Mouse (Mus musculus): Measurements from ENCODE around the gene Hnf4a.
"Not testable (repeated sequence)": the region's sequence is repeated elsewhere in the genome, so short reads cannot be mapped to it uniquely, and the experiment has no call there.

The Hnf4a gene

DNA sequence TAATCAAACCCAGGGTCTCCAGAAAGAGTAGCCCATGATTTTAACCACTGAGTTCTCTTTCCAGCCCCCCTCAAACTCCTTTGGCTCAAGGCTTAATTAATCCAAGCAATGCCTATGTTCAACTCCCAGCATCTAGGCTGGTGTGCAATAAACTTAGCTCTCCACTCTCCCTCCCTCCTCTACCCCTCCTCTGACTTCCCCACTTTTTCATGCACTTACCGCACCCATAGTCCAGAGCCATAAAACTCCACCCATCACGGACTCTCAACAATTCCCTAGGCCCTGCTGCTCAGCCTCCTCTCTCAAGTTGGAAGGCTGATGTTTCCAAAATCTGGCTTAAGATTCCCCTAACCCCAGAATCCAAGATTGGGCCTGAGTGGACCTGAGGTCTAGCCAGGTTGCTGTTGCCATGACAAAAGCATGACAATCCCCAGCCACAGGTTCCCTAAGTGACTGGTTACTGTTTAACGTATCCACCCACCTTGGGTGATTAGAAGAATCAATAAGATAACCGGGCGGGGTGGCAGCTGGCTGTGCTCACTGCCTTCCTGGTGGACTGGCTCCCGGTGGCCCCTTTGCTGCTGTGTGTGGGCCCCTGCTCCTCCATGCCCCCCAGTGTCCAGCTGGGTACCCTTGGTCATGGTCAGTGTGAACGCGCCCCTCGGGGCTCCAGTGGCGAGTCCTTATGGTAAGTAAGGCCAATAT lies at the start of gene Hnf4a:
Hnf4a (plus strand) TSS at position 509 of the 705 bp plus-strand sequence.
- no peak for DNase-seq (ENCODE audit: inconsistent ontology term)

DNA sequence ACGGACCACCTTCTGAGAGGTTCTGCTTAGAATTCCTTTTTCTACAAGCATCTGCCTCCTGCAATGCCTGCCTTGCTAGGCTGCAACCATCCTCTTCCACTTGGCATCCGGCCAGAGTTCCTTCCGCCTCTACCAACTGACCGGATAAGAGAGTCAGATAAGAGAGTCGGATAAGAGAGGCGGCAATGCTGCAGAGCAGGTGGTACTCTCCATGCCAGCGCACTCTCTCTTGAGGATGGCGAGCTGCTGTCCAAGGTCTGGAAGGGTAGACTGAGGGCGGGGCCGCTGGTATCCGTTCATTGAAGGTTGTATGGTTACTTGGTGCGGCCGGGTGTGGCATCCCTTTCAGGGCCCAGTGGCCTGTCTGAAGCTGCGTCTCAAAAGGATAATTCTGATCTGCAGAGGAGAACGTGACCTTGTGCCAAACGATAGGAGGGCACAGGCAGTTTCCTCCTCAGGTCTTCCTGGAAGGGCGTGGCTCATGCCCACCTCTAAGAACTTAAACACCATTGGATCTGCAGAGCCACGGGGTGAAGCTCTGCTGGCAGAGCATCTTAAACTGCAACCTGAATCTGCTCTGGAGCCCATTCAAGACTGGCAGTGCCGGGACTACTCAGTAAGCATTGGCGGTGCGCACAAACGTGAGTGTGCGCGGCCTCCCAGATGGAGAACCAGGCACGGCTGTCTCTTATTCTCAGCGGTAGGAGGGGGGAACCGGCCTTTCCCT lies 47.9 kb upstream of the Hnf4a start:
- DNase-seq (ENCODE audit: inconsistent ontology term) = no peak

DNA sequence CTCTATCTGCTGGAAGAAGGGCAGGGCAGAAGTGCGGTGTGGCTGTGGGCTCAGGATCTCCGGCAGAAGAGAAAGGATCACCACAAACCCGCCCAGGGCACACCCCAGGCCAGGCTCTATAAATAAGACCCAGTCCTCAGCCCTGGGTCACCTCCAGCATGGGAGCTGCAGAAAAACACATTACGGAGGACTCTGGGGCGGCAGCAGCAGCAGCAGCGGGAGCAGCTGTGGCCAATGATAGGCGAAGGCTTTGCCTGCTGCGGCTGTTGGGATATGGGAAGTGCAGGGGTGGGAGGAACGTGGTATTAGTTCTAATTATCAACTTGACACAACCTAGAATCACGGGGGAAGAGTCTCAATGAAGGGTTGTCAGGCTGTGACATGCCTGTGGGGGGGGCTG lies 47.2 kb upstream of the Hnf4a start:
- DNase-seq (ENCODE audit: inconsistent ontology term) = no peak

DNA sequence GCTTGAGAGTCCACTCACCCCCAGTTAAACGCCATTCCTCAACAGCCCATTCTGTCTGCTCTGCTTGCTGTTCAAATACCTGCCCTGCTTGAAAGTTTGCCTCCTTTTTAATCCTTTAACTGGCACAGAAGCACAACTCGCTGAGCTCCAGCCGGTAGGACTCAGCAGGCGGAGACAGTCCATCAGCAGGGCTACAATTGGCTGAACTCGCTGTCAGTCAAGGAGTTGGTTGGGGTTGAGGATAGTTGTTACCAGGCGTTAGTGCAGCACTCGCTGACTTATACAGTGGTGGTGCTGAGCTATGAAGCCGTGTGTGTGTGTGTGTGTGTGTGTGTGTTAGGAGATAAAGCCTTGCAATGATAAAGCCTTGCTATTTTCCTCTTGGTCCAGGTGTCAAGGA lies 46.0 kb upstream of the Hnf4a start:
- DNase-seq (ENCODE audit: inconsistent ontology term) = no peak

DNA sequence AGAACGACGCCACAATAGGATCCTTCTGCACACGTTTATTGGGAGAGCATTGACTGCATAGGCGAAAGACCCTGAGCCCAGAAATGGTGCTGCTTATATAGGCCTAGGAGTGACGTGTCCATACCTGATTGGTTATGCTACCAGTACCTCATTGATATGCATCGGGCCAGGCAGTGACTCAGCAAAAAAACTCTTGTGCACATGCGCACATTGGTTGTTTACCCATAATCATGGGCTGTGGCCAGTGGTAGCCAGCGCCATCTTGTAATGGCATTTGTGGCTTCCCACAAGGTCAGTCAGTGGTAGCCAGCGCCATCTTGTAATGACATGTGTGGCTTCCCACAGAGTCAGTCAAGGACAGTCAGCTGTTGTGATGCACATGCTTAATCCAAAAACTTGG lies 45.3 kb upstream of the Hnf4a start:
- not testable (repeated sequence) for DNase-seq (ENCODE audit: inconsistent ontology term)

DNA sequence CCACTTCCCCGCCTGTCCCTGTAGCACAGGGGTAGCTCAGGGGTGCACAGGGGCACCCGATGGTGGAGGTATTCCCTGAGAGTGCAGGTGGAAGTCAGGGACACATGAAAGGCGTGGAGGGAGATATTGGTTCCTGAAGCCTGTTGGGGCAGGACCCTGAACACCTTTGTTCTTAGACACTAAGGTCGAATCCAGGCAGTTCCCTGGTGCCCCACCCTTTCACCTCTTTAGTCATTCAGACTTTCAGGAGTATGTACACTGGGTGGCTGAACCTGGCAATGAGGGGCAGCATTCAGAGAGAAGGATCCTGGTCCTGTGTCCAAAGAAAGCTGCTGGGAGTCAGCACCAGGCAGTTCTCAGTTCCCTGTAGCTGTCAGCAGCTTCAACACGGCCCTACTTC lies 44.2 kb upstream of the Hnf4a start:
- DNase-seq (ENCODE audit: inconsistent ontology term) = no peak

DNA sequence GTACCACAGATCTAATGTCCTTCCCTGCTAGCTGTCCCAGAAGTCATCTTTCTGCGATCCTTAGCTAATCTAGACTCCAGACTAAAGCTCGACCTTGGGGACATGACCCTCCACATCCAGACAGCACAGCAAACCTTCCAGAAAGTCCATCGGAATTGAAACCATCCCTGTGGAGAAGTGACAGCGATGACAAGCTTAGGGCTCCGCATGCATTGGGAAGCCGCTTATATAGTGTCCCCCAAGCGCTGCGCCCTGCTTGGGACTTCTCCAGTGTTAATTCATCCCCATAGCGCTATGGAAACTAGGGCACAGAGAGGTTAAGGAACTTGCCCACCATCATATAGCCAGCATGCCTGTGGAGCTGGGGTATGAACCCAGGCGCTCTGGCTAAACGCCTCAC lies 43.8 kb upstream of the Hnf4a start:
- no peak for DNase-seq (ENCODE audit: inconsistent ontology term)

DNA sequence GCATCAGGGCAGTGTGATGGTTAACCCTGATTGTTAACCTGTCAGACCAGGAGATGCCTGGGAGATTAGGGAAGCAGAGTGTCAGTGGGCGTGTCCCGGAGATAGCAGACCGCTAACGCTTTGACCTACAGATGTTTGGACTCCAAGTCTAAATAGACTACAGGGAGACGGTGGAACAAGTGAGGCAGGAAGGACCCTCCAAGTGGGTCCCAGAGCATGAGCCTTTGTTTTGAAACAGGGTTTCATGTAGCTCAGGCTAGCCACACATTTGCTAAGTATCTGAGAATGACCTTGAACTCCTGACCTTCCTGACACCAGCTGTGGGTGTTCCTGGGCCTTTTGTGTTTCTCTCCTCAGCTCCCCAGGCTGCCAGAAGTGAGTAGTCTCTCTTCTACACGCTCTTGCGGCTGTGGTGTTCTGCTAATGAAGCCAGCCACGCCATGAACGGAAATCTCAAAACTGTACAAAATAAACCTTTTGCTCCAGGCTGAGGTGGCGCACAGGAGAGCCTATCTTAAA lies 43.3 kb upstream of the Hnf4a start:
- DNase-seq (ENCODE audit: inconsistent ontology term) = no peak

DNA sequence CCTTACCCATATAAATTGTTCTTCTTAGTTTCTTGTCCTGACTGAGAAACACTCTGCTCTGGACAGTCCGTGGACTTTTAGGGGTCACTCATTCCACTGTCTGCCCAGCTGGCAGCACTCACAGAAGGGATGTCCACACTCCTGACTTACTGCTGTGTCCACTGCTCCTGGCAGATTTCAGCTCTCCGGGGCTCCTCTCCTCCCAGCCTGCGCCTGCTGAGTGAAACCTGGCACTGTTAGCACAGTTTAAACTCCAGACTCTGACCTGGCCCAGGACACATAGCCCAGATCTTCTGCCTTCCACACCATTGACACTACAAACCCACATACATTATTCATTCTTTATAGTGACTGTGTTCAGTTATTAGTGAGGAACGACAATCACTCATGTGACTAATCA lies 42.6 kb upstream of the Hnf4a start:
- DNase-seq (ENCODE audit: inconsistent ontology term) = no peak

DNA sequence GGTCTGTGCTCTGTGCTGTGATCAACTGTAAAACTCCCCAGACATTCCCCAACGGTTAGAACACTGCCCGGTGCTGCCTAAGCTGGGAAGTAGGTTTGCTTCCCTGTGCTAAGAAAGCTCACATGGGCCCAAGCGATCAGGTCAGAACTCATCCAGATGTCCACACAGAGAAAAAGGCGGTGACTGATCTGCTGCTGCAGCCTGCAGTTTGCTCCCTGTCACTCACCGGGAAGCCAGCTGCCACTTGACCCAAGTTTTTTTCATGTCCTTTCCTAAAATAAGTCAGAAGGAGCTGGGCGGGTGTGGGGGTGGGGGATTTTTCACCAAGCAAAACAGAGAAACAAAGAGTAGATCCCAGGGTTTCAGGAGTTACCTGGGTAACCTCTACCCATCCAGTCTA lies 42.0 kb upstream of the Hnf4a start:
- DNase-seq (ENCODE audit: inconsistent ontology term) = no peak

DNA sequence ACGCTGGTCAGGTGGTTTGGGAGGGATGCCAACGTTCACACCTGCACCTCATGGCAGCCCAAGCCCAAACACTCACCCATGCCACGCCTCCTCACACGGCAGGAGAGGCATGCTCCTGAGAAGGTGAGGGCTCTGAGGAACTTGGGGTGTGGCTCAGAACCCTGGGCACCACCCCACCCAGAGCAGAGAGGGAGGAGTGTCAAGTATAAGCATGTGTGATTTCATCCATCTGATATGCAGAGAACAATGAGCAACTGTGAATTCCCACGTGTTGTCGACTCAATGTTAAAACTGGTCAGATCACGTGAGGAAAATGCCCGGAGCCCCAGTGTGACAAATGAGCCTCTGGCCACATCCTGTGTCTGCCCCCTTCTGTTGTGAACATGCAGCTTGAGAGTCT lies 39.8 kb upstream of the Hnf4a start:
- no peak for DNase-seq (ENCODE audit: inconsistent ontology term)

DNA sequence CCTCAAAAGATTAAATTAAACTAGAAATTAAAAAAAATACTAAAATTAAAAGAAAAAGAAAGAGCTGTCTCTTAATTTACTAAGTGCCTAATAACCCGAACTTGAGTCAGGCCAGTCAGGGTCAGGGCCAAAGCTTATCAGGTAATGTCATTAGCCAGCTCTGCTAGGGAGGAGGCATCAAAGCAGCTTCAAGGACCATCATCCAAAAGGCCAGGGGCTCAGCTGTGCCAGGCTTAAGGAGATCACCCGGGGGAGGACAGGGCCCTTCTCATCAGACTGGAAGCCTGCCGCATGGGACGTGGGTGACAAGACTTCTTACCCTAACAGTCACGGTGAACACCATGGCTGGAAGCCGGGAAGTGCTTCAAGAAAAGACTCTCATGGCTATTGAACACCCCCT lies 39.0 kb upstream of the Hnf4a start:
- DNase-seq (ENCODE audit: inconsistent ontology term) = no peak

DNA sequence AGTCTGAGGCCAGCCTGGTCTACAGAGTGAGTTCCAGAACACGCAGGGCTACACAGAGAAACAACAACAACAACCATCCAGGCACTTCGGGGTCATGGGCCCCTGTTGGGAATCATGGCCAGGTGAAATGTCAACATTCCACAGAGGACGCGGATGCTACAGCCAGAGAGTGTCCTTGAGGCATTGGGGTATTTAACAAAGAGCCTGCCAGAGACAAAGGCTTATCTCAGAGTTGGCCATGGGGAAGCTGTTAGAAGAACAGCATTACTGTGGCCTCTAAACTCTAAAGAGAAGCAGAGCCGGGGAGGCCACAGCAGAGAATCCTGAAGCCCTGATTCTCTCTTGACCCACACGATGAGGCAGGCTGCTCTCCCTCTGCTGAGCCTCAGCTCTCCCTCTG lies 37.7 kb upstream of the Hnf4a start:
- DNase-seq (ENCODE audit: inconsistent ontology term) = no peak

DNA sequence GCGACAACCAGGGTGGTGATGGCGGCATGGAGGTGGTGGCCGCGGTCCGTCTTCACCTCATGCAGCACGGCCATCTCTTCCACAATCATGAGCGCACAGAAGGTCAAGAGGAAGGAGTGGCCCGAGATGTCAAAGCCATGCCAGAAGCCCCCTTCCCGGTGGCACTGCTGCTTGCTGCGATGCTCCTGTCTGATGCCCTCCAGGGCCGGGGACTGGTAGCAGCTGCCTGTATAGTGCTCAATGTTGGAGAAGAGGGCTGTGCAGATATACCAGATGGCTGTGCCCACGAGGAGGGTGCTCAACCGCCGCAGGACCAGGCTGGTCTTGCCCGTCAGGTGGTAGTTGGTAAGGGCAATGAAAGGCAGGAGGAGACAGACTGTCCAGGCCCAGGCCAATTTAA lies 36.9 kb upstream of the Hnf4a start:
- DNase-seq (ENCODE audit: inconsistent ontology term) = no peak

DNA sequence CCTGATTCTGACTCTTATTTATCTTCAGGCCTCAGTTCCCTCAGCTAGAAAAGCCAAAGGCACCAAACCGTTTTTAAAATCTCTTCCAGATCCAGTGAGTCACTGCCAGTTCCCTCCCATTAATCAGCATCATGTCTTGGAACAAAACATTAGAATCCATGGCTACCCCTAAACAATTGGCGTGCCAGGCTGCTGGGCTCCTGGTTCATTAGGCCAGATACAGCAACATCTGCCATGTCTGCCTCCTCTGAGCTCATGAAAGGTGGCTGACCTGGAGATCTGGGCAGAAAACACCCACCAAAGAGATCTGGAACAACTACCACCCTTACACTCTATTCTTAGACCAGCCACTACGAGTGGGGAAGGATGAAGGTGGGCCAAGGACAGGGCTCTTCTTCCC lies 35.5 kb upstream of the Hnf4a start:
- DNase-seq (ENCODE audit: inconsistent ontology term) = peak; percentile 55

DNA sequence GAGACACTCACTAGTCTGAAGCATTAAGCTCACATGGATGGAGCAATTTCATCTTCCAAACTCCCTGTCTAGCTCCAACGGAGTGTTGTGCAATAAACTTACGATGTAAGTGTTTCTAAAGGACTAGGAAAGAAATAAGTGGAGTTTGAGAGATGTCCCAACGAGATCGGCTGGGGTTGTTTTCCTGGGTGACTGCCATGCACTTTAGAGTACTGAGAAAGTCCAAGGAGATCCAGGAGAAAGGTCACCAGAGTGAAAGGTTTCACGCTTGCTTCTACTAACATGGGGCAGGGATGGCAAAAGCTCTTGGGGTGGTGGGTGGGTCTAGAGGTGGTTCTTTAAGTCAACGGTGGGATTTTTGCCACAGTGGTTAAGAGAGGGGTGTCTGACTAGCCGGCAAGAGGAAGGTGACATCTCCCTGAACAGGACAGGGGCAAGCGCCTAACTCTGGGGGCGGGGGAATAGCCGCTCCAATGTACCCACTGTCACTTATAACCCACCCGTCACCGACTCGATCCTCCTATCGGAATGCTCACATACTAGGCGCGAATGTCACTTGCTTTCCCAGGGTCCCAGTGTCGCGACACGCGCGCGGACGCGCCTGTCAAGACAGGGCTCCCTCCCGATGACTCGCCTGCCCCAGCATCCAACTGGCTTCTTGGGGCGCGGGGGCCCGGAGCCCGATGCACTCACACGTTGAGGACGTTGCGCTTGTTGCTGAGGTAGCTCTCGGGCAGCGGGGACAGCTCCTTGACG lies 34.7 kb upstream of the Hnf4a start:
- DNase-seq (ENCODE audit: inconsistent ontology term) = peak; percentile 17

DNA sequence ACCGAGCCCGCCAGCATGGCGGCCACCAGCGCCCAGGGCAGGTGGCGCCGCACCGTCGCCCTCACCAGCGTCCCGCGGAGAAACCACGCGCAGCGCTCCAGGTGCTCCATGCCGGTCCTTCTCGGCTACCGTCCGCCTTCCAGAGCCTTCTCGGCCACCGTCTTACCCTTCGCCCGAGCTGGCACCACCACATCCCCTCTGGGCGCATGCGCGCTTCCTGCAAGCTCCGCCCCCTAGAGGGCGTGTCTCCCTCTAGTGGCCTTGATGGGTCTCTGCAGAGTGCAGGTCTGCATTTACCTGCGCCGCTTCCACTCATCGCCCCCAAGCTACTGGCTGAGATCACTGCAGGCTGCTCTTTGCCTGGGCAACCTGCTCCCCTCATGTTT lies 34.1 kb upstream of the Hnf4a start, which contains the start of gene Fitm2:
Fitm2 (minus strand) TSS at position 164 of the 386 bp plus-strand sequence.
- peak; percentile 96 for DNase-seq (ENCODE audit: inconsistent ontology term)

DNA sequence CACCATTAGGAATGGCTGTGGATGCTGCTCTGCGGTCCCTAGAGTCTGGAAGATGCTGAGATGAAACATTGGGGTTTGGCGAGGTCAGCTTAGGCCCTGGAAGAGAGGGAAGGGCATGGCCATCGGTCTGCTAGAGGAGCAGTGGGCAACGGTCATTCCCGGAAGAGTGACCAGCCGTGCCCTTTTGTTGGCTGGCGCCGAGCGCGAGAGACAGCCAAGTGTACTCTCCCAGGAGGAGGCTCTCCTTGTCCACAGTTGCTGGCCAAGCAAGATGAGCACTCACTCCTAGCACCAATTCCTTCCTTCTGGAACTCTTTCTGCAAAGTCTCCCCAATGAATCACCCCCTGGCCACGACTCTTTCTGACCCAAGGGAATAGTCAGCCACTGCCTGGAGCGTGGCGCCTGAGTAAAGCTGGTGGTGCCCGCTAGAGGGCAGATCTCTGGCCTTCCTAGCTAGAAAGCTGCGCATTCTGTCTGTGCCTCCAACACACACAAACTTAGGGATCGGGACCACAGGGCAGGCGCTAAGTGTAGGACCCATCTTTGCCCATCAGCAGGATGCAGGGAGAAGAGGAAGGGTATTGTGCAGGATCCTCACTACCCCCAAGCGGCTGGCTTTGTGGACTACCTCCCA lies 26.3 kb upstream of the Hnf4a start:
- no peak for DNase-seq (ENCODE audit: inconsistent ontology term)

DNA sequence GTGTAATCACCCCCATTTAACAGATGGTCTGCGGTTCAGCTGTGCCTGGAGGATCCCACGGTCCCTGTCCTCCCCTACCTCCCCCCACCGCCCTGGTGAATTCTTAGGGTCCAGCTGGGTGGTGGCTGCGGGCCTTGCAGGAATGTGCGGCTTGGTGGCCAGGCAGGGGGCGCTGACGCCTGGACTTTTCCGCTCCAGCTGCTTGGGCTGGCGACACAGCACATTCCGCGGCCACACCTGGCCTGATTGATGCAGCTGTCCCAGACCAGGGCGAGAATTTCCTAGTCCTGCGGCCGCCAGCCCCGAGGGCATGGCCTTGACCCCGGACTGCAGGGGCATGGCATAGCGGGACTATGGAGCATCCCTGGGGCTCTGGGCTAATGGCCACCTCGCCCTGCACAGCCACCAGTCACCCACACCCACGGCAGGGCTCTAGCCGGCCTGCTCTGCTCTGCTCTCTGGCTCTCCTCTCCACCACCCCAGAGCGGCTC lies 25.0 kb upstream of the Hnf4a start:
- peak; percentile 95 for DNase-seq (ENCODE audit: inconsistent ontology term)

DNA sequence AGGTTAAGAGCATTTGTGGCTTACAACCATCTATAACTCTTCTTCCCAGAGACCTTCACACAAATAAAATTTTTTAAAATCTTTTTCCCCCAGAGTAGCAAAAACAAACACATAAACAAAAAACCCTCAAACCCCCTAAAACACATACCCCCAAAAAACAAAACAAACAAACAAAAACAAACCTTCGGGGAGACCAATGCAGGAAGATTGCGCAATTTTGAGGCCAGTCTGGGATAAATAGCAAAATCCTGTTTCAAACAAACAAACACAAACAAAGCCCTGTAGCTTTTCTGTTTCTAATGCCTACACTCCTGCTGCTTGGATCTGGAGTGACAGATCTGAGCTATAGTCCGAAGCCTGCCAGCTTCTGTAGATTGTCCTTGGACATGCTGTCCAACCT lies 19.2 kb upstream of the Hnf4a start:
- DNase-seq (ENCODE audit: inconsistent ontology term) = no peak

DNA sequence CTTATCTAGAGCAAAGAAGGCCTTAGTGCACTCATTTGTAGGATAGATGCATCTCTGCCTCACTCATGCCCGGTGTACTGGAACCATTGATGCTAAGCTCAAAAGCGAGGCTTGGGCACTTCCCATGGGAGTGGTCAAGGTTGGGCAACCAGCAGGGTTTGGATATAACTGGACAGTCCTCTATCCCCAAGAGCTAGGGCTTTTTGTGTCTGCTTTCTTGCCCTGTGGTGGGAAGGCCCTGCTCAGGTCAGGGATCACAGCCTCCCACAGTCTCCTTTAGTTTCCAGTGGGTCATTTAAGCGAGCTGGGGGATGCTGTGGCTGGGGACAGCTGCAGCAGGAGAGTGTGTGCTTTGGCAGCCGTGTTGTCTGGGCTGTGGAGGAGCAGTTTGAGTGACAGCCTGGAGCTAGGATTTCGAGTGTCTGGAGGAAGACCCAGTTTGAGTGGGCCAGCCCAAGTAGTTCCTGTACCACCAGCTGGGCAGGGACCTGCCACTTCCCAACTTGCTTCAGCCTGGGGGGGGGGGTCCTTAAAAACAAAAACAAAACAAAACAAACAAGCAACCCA lies 16.8 kb upstream of the Hnf4a start:
- DNase-seq (ENCODE audit: inconsistent ontology term) = no peak

DNA sequence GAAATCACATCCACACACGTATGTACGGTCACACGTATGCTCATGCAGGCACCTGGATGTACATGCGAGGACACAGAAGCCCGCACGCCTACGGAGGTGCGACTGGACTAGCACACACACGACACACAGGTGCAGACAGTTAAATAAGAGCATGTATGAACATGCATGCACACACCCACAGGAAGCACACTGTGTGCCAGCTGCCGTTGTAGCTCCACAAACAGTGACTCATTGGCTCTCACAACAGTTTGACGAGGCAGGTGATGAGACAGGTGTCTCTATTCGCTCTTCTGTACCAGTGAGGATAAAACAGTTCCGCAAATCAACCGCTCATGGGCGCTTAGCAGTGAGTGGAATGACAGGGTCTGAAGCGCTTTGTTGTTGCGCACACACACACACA lies 16.0 kb upstream of the Hnf4a start:
- no peak for DNase-seq (ENCODE audit: inconsistent ontology term)
